Mouse (Mus musculus) monocyte, adult 5-6 weeks (primary cell): ENCODE measurements around the gene Calcoco2. TPM values are rescaled to one million over a fixed set of nuclear protein-coding genes. Genes with fewer than 3 reads are reported as not detected.
A peak's percentile ranks its signal among the peaks of the same experiment; 100 is the strongest.

Experiments used
- ATAC-seq: fragments of 153-309, 156-312 bp; replicated peaks from 2 replicates; pipeline ENCODE4 v1.8.0; 2017; ENCODE audit warnings: mild to moderate bottlenecking; ENCODE audit not compliant: low TSS enrichment, insufficient number of reproducible peaks, severe bottlenecking, poor library complexity, low FRiP score
- total RNA-seq: library from RNA; stranded (forward); fragments of 200-1000, 200-491, 200-594 nt; gene quantifications from 3 replicates; pipeline ENCODE4 v1.2.3, GENCODE M21; 2017

The Calcoco2 gene
- total RNA-seq, 1 experiment from 2014 or later: not detected

DNA sequence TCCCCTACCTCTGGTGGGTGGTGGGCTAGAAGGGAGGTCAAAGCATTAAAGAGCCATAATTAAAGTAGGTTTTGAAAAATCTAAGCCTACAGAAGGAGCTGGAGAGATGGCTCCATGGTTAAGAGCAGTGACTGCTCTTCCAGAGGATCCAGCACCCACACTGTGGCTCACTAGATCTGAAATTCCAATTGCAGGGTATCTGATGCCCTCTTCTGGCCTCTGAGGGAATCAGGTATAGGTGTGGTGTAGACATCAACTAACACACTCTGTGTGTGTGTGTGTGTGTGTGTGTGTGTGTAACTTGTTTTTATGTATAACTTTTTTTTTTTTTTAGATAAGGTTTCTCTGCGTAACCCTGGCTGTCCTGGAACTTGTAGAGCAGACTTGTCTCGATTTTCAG is 20.7 kb downstream of the Calcoco2 start:
- no peak for ATAC-seq

DNA sequence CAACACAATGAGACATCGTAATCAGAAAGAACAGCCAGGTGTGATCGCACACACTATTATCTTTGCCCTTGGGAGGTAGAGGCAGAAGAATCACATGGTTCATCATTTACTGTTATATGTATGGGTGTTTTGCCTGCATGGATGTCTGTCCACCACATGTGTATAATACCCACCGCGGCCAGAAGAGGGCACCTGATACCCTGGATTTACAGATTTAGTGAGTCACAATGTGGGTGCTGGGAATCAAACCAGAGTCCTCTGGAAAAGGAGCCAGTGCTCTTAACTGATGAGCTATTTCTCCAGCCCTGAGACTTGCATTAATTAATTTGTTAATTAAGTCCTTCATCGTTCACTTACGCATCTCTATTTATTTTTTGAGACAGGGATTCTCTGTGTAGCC is 23.8 kb downstream of the Calcoco2 start:
- ATAC-seq: no peak

DNA sequence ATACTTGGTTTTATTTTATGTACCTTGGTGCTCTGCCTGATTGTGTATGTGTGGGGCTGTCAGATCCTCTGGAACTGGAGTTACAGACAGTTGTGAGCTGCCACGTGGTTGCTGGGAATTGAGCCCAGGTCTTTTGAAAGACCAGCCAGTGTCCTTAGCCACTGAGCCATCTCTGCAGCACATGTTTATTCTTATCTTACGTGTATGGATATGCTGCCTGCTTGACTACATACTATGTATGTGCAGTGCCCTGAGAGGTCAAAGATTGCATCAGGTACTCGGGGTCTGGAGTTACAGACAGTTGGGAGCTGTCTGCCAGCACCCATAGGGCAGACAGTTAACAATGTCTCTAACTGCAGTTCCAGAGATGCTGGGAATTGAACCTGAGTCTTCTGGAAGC is 29.1 kb downstream of the Calcoco2 start:
- no peak for ATAC-seq

DNA sequence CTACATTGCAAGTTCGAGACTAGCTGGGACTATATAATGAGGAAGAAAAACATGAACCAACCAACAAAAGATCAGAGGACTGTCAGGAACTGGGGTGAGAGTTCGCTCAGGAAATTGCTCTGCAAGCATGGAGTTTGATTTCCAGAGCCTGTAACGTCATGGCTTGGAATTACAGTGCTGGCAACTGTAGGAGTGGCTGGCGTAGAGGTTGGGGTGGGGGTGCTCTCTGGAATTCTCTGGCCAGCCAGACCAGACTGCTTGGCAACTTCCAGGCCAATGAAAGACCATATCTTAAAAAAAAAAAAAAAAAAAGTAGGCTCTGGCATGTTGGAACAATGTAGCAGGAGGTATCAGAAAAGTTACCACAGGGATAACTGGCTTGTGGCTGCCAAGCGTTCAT is 31.0 kb downstream of the Calcoco2 start:
- no peak for ATAC-seq

DNA sequence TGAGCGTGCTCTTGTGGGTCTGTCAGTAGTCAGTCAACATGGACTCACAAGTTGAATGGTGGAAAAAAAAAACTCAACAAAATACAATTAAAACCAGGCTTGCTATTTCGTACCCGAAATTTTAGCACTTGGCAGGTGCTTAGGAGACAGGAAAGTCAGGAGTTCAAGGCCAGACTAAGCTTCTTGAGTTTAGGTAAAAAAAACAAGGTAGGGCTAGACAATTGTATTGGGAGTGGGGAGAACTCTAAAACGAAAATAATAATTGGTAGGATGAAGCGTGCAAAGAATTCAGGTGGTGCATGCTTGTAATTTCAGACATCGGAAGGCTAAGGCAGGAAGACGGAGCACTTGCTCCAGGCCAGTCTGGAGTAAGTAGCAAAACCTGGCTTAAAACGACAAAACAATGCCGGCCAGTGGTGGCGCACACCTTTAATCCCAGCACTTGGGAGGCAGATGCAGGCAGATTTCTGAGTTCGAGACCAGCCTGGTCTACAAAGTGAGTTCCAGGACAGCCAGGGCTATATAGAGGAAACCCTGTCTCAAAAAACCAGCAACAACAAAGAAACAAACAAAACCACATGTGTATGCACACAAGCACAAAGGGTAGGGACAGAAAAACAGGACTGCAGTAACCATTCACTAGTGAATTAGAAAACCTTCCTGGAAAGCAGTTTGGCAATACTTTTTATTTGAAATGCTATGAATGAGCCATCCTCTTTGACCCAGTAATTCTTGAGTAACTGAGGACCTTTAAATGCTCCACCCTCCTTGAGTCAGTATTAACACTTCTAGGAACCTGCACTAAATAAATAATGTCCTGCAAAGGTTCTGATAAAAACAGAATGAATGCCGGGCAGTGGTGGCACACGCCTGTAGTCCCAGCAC is 35.3 kb downstream of the Calcoco2 start:
- no peak for ATAC-seq

DNA sequence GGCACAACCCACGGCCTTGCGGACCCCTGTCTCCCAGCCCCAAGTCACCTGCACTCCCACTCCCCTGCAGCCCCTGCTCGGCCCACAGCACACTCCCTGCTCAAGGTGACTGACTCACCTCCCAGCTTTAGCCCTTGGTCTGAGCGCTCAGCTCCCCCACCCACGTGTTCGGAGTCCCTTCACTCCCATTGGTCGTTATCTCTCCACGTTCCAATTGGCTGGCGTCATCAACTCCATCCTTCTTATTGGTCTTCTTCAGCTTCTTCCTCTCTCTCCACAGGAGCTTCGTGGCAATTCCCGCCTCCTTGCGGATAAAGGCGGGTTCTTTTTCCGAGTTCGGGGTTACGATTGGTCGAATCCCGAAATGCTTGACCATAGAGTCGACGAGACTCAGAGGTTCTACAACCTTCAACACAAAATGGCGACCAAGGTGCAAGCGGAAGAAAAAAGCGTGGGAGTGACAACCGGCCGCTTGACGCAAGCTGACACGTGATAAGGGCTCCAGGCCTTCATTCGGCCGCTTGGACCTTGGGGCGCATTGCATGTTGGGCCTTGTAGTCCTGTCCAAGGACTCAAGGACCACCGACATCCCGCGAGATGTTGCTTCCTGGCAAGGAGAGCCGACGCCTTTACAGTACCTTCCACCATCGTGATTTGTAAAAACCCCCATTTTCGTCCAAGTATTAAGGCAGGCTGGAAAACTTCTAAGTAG is 36.1 kb downstream of the Calcoco2 start, which contains the start of gene Atp5g1:
Gene Atp5g1, minus strand, starts transcription at position 162 of the 712 bp plus-strand sequence.
- peak; percentile 96 for ATAC-seq

DNA sequence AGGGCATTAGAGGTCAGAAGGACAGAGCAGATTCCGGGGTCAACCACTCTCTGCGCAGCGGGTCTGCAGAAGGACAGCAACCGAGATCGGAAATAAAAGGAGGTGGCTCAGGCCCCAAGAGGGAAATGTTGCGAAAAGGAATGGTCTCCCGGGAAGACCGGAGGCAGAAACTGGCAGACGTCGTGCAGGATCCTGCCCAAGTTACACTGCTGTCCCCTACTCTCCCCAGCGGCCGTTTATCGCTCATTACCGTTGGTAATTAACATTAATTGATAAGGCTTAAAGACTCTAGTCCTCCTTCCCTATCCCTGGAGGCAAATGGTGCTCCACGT is 36.6 kb downstream of the Calcoco2 start:
- ATAC-seq: no peak

DNA sequence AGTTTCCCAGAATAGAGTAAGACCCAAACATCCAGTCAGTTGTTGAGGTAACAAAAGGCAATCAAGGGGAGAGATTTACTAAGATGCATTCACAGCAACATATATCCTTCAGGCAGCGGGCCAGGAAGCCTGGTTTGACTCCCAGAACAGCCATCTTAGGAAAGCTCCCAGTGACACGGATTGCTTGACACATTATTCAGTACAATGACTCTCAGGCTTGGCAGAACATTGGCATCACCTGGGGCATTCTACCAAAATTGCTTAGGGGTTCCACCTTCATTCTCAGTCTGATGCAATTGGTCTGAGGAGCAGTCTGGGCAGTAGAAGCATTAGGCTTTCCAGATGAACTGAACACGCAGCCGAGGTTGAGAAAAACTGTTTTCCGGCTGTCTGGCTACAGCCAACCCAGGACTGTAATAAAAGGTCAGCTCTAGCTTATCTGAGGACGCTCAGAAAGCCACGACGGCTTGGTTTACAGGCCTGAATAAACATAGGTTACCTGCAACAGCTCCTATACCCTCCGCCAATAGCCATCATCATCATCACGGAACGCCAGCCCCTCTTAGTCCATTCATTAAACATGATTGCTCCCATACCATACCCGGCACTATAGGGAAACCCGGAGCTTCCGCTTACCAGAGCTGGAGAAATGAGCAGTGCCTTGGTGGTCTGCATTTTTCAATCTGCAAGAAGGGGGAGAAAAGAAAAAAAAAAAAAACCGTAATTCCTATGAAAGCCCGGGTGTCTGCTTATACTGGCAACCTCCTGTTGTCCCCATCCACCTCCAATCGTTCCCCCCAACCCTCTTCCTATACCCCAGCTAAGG is 37.2 kb downstream of the Calcoco2 start:
- no peak for ATAC-seq

DNA sequence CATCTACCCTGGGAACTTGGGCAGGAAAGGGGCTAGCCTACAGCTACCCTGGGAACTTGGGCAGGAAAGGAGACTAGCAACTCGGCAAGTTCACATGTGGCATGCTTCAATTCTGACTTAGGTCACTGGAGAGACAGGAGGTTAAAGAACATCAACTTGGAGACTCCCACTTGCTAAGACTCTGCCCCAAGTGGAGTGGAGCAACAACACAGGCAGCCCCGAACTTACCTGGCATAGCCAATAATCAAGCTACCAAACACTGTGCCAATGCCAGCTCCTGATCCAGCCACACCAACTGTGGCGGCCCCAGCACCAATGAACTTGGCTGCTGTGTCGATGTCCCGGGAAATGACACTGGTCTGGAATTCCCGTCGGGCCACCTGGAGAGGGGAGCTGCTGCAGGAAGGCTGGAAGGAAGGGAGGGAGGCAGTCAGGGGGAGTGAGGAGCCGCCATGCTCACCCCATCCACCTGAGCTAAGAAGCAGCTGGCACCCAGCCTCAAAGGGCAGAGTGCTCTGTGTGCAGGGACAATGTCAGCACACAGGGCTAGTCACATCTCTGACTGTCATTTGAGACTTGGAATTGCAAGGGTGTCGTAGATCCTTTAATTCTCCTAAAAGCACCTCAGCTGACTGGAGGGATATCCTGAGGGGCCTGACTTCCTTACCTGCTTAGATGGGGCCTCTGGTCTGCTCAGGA is 38.3 kb downstream of the Calcoco2 start:
- ATAC-seq: no peak

DNA sequence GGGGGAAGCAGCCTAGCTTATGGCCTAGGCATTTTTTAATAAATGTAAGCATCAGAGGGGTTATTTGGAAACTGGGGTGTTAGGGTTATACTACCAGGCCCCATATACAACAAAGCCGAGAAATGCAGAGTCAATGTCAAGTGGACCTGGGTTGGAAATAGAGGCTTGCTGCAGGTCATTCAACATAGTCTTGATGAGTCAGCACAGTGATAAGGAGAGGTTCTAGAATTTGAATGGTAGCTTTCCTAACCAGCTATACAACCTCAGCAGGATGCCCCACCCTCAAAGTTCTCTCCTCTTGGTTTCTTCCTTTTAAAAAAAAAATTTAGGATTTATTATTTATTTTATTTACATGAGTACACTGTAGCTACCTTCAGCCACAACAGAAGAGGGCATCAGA is 40.8 kb downstream of the Calcoco2 start:
- no peak for ATAC-seq

DNA sequence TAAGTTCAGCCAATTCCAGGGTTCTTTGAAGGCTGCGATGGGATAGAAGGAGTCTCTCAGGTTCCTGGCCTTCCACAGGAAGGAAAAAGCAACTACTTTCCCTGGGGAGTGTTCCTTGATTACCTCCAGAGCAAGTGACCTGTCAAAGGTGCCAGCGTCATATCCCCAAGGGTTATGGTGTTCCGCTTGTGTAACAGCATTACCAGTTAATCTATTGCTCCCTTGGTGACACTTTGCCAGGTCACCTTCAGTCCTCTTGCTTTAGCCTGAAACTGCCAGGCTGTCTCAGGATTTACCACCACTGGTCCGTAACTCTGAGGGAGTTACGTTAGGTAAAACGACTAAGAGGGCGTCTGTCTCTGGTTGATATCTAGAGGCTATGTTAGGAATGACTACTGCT is 41.4 kb downstream of the Calcoco2 start:
- no peak for ATAC-seq

DNA sequence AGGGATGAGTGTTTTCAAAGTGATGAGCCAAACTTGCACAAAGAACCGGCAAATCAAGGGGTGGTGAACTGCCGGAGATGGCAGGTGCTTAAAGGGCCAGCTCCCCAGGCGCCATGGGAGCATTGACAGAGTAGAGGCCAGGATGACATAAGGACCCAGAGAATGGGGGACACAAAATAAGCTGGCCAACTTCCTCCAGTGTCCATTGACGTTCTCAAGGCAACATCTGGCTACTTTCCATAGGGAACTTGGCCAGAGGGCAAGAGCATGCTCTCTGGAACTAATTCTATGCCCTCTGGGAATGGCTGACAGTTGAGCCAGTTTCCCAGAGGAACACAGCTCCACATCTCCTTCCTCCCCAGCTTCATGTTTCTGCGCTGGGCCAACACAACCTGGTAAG is 43.5 kb downstream of the Calcoco2 start:
- ATAC-seq: no peak

DNA sequence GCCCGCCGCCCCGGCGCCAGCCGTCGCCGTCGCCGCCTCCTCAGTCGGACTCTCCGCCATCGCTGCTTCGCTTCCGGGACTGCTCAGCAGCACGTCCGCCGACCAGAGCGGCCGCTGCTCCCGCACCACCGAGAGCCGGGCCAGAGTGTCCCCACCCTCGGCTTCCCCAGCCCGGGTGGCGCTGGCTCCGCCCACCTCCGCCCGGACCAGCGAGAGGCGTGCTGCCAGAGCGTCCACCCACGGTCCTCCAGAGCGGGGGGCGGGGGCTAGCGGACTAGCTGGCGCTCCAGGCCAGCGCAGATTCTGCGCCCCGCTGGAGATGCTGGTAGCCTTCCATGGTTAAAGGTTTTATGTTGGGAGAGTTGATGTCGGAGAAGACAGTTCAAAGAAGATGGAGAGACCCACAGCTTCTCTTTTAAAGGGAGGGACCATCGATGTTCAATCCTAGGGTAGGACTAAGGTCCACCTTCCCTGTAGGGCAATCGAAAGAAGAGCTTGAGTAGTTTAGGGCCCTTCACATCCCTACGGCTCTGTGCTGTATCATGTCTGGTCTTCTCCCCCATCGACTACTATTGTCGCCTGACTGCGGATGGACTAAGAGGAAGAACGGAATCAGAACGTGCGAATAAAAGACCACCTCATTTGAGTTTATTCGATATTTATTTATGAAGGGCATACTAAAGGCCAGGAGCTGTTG is 46.4 kb downstream of the Calcoco2 start, which contains the start of gene Ube2z:
Gene Ube2z, minus strand, starts transcription at position 174 of the 697 bp plus-strand sequence.
- ATAC-seq: peak; percentile 91

DNA sequence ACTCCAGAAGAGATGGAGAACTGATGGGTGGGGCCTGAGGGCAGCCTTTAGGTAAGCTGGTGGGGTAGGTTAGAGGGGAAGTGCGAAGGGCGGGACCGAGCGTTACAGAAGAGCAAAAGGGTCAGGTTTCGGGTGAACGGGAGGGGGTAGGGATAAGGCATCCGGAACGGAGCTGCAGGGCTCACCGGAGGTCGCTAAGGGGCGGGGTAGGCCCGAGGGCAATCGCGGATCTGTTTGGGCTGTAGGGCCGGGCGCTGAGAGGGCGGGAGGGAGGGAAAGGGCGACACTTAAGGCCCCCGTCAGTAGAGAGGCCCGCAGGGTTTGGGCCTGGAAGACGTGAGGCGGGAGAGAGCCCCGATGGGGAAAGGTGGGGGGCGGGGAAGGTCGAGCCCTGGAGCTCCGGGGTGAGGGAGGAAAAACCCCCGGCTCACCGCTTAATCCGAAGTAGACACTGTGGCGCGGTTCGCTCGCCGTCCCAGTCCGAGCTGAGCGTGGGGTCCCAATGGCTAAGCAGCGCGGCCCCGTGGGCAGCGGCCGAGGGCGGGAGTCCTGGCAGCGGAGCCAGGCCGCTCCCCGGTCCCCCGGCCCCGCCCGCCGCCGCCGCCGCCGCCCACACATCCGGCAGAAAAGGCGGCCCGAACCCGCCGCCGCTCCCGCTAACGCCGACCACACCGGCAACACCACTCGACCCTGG is 47.1 kb downstream of the Calcoco2 start:
- peak; percentile 27; the same call in 1 of the 2 replicates for ATAC-seq

DNA sequence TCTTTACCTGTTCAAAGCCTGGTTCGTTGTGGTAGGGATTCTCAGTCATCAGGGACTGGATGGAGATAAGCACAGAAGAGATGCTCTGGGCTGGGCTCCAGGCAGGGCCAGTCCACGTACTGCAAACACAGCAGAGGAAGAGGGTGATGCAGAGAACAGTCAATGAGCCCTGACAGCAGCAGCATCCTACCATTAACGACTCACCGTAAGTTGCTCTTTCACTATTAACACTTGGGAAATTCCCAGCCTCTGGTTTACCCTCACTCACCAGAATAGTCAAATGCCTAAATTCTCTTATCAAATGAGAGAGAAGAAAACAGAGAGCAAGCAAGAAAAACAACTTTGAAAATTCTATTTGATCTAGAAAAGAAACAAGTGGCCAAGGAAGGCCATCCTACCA is 53.5 kb downstream of the Calcoco2 start:
- ATAC-seq: no peak

DNA sequence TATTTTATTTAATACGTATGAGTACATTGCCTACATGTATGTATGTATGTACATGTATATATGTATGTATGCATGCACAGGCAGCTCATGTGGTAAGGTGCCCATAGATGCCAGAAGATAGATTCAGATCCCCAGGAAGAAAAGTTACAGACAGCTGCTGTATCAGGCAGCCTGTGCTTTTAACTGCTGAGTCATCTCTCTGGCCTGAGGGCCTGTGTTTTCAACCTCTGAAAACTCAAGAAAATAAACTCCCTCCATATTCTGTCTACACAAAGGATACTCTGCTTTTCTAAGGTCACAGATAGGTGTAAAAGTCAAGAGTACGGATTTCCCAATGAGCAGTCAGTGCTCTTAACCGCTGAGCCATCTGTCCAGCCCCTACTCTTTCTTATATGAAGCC is 60.9 kb downstream of the Calcoco2 start:
- ATAC-seq: no peak

DNA sequence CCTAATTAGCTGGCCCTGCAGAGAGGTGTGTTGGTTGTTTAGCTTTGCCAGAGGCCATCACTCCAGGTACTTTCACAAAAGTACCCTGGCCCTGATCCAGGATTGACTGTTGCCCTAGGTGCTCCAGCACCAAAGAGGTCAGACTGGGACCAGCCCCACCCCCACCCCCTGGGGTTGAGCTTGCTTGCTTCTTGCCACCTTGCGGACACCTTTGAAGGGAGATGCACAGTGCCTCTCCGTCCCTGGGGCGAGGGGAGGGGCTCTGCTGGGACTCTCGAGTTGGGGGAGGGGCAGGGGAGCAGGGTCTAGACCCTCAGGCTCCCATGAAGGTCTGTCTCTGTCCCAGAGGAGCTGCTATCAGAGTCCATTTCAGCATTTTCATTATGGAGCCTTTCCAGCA is 61.8 kb downstream of the Calcoco2 start:
- ATAC-seq: no peak
